Mouse (Mus musculus) gastrocnemius, adult 8-10 months (tissue): ENCODE measurements around the gene Soat1. TPM values are rescaled to one million over a fixed set of nuclear protein-coding genes. Genes with fewer than 3 reads are reported as not detected.
"Not testable (repeated sequence)": the region's sequence is repeated elsewhere in the genome, so short reads cannot be mapped to it uniquely, and the experiment has no call there.

Experiments
- DNase-seq, 2 experiments: peaks; one replicate each; pipeline ENCODE4 v3.0.0; 2022; ENCODE audit warnings: low spot score in 2 of 2
- total RNA-seq, 4 experiments: library from RNA; stranded (reverse); gene quantifications; 2 replicates each; pipeline ENCODE4 v1.2.4; 2022

Gene Soat1
- total RNA-seq, 4 experiments from 2014 or later: 2.2 to 6.3 (median 4.4) TPM

DNA sequence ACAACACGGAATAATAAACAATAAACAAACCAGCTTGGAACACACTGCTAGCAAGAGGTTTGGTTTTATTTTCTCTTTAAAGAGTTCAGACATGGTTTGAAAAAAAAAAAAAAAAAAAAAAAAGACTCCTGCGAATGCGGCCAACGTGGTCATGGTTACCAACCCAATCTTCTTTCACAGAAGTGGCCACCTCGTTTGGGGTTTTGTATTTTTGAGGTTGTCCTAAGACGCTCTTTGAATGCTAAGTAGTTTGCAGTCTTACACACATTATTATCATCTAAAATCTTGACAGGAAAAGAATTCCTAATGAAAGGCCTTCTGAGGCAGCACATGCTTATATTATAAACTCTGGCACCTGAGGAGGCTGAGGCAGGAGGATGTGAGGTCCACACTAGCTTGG is 45.7 kb downstream of the Soat1 start:
- no peak for DNase-seq

DNA sequence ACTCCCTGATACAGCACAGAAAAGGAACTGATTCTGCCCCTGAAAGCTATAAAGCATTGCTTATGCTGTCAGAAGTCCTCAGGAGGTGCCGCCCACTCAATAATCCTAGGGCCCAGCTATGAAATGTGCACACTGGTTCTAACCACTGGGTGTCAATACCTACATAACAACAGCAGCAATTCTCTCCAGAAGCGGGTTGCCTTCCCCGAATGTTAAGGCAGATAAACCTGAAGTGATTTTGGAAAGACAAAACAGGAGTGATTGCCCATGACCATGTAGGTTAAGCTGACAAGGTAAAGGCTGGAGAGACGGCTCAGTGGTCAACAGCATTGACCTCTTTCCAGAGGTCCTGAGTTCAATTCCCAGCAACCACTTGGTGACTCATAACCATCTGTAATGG is 48.4 kb downstream of the Soat1 start:
- DNase-seq: no peak

- DNase-seq: no peak
These were observed 50.1 kb downstream of the Soat1 start for GRCm38 (mm10) chr1:156424054-156424453.

DNA sequence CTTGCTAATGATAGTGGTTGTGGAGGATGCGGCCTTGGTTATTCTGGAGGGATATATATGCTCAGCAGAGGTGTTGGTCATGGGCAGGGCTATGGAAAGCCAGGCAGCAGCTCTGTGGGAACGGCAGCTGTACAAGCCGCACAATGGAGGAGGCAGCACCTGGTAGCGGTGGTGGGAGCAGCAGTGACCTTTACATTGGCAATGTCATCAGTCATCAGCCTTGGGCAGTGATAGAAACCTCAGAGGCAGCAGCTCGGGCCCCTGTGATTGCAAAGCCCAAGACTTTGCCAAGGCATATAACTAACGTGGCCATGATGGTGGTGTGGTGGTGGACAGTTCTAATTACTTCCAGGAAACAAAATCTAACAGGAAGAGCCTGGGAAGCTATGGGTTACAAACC is 50.6 kb downstream of the Soat1 start:
- DNase-seq: no peak

- DNase-seq: no peak
These were observed 51.3 kb downstream of the Soat1 start for GRCm38 (mm10) chr1:156422856-156423255.

DNA sequence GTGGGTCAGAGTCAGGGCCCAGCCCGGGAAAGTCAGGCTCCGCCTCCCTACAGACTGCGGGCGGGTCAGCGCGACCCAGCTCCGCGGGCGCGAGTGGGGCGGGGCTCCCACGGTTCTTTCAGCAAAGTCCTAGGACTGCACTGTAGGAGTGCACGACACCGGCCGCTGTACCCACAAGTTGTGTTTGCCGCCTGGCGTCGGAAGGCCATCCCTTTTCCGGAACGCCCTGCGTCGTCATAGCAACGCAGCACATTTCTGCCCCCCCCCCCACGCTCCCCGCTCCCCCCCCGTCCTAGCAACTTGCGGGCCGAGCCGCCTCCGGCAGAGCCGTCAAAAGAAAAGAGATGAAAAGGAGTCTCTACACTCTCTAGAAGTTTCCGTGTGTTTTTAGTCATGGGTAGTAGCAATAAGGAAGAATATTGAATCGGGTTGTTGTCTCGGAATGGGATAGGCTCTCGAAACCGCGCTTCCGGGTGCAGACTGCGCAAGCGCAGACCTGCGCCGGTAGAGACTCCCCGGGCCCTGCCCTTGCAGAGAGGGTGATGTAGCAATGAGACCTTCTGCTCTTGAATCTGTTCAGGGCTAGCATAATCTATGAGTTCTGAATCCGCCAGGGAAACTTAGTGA is 53.3 kb downstream of the Soat1 start, which contains the start of gene Axdnd1:
Gene Axdnd1, minus strand, starts transcription at position 489 of the 627 bp plus-strand sequence.
- peak; percentile 61 to 78 for DNase-seq

GRCm38 (mm10) chr1:156418170-156418569 is 56.0 kb downstream of the Soat1 start:
- DNase-seq: no peak

GRCm38 (mm10) chr1:156408521-156408920 is 65.6 kb downstream of the Soat1 start:
- DNase-seq: no peak

DNA sequence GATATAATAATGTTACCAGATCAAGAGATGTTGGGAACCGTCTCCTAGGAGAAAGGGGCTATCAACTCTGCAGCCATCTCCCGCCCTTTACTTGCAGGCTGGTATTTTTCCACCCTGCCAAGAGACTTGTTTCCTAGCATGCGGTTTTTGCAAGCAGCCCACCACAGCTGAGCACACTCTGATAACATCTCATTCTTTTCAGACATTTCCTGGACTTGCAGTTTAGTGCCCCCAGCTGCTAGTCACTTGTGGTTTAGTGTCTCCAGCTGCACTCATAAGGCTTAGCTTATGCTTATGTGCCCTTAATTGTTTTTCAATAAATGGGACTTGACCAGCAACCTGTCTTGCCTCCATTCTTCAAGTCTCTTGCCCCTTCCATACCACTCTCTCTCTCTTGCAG is 66.1 kb downstream of the Soat1 start:
- no peak for DNase-seq

GRCm38 (mm10) chr1:156403251-156403650 is 70.9 kb downstream of the Soat1 start:
- no peak for DNase-seq

DNA sequence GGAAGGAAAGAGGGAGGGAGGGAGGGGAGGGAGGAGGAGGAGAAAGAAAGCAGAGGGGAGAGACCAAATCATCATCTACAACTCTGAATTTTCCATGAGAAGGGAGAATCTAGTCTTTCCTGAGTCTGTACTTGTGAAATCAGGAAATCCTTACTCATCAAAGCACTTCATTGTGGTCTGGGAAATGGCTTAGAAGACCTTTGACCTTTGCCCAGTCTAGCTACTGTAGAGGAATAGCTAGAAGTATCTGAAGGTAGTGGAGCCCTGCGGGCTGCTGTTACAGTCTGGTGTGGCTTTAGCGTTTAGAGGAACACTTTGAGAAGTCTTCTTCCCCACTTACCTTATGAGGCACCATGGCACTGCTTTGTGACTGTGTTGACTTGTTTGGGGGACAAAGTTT is 71.6 kb downstream of the Soat1 start:
- no peak for DNase-seq

GRCm38 (mm10) chr1:156400159-156400558 is 74.0 kb downstream of the Soat1 start:
- DNase-seq: not testable (repeated sequence)

GRCm38 (mm10) chr1:156393148-156393547 is 81.0 kb downstream of the Soat1 start:
- DNase-seq: no peak

DNA sequence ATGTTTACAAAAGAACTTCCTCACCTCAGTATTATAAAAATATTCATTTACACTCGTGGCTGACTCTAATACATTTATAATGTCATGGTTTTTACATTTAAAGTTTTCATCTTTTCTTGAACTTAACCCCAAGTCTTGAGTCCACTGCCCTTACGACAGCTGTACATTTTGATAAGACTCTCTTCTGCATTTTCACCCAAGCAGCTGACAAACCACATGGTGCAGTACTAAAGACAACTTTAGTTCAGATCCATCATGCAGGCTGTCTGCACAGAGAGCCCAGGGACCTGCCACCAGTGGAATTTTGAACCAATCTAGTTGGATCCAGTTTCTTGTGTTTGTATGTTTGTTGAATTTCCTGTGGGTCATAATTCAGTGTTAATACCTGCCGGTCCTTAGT is 87.3 kb downstream of the Soat1 start:
- DNase-seq: no peak

DNA sequence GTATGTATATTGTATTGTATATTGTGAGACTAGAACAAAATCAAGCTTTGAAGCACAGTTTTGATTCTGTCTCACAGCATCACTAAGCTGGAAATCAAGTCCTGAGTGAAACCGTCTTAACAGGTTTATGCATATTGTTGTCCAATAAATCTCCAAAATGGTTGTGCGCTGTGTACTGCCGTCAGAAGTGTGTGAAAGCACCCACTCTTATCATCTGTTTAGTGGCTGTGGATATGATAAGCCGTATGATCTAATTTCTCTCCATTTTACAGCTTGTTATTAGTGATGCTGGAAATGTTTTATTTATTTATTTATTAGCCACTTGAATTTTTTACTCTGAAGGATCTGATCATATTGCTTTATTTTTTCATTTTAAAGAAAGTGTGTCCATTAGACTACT is 87.9 kb downstream of the Soat1 start:
- no peak for DNase-seq

GRCm38 (mm10) chr1:156381217-156381616 is 92.9 kb downstream of the Soat1 start:
- no peak for DNase-seq

Other genes starting within 250 kb of the Soat1 start
- gene Tdrd5, start 170.7 kb downstream of the Soat1 start, total RNA-seq: not detected
- not detected for gene Nphs2, start 163.6 kb downstream of the Soat1 start, total RNA-seq
- 100 to 1,000 TPM; 369 to 503 (median 449) TPM for gene Gm2000, start 108.3 kb downstream of the Soat1 start, total RNA-seq
- gene Axdnd1, start 53.2 kb downstream of the Soat1 start, total RNA-seq: not detected
- 10 to 100 TPM; 40.9 to 54.1 (median 47.2) TPM for gene Gm10031, start 49.7 kb upstream of the Soat1 start, total RNA-seq
- 10 to 100 TPM; 20.6 to 27.5 (median 24.7) TPM for gene Abl2, start 84.5 kb upstream of the Soat1 start, total RNA-seq
- 1 to 10 TPM; 2.5 to 5.3 (median 4.2) TPM for gene Tor3a, start 200.0 kb upstream of the Soat1 start, total RNA-seq
- gene Fam20b, start 244.8 kb upstream of the Soat1 start, total RNA-seq: 10 to 100 TPM; 28.2 to 50.5 (median 34.6) TPM